ENCODE assay signal across 8 mouse cellular contexts in genomic region chr6:131292276-131292990, GRCm38 (mm10). TPM values are rescaled to one million over a fixed set of nuclear protein-coding genes. Genes with fewer than 3 reads are reported as not detected.
DNase-seq lines count a peak whose midpoint lies in the region; ATAC-seq and TF ChIP-seq lines count a peak whose summit lies in the region.

No protein-coding gene starts in this region.

- ATAC-seq in heart, embryonic 16.5 days (replicated peaks; ENCODE audit: extremely low read depth, insufficient read depth, low FRiP score), result peak; percentile 43; the same call in 1 of the 2 replicates

- no peak for TF ChIP-seq CTCF in heart, adult 2 months (IDR thresholded peaks at IDR 0.05)
- no peak for TF ChIP-seq CTCF in CH12.LX (conservative IDR thresholded peaks at IDR 0.05 in 1 of 2, IDR thresholded peaks at IDR 0.05 in 1 of 2; ENCODE audit: low read depth in 2 of 2, low read length in 2 of 2)
- no peak for TF ChIP-seq CTCF in liver, adult 2 months (IDR thresholded peaks at IDR 0.05; ENCODE audit: low read depth, low read length)

- peaks cover 2% of the 10 kb centered on the region for H3K36me3 ChIP-seq in heart, adult 2 months (ENCODE audit: control insufficient read depth, insufficient read depth, low read length)
- H3K36me3 ChIP-seq in CH12.LX (replicated peaks in 1 of 2; ENCODE audit: control insufficient read depth in 1 of 2, insufficient read depth in 1 of 2, low read length in 1 of 2), result peaks cover 6 to 11% of the 10 kb centered on the region in 2 experiments
- H3K36me3 ChIP-seq in heart, embryonic 16.5 days (ENCODE audit: control insufficient read depth, insufficient read depth), result peaks cover 4% of the 10 kb centered on the region; the same call in 1 of the 2 replicates
- peaks cover 5% of the 10 kb centered on the region for H3K36me3 ChIP-seq in liver, adult 2 months (ENCODE audit: control insufficient read depth, insufficient read depth, low read length)

- dilution Hi-C loops in CH12.LX (cut with MboI; ENCODE audit: extremely low pct_ligation_motif_present, extremely low pct_unique_long_range_greater_than_20kb, low sequenced_read_pairs), result no loop called here

- 11% methylated on average over 10 of the region's 10 CpGs for WGBS in heart, adult 2 months
- WGBS in heart, embryonic 16.5 days, result 14% methylated on average over 10 of the region's 10 CpGs
- 12% methylated on average over 10 of the region's 10 CpGs for WGBS in liver, adult 2 months

- no peak for TF ChIP-seq POLR2A in heart, adult 2 months (IDR thresholded peaks at IDR 0.05; ENCODE audit: insufficient read depth, low read depth, low read length)
- no peak for TF ChIP-seq POLR2A in CH12.LX (IDR thresholded peaks at IDR 0.05; ENCODE audit: low read depth, low read length)
- TF ChIP-seq POLR2A in liver, adult 2 months (IDR thresholded peaks at IDR 0.05; ENCODE audit: extremely low read depth, insufficient read depth, low read length), result no peak

- H3K4me1 ChIP-seq in heart, adult 2 months (ENCODE audit: control insufficient read depth, insufficient read depth, low read length), result no peaks in the 10 kb centered on the region; the same call in 1 of the 2 replicates
- H3K4me1 ChIP-seq in CH12.LX (ENCODE audit: control insufficient read depth in 1 of 2, insufficient read depth in 2 of 2), result peaks cover 3 to 8% of the 10 kb centered on the region in 2 experiments; a peak in 3 of 4 replicates
- peaks cover 6% of the 10 kb centered on the region for H3K4me1 ChIP-seq in heart, embryonic 16.5 days (ENCODE audit: control insufficient read depth, insufficient read depth, low read length)
- peaks cover 5% of the 10 kb centered on the region; the same call in 1 of the 2 replicates for H3K4me1 ChIP-seq in liver, adult 2 months (ENCODE audit: control insufficient read depth, insufficient read depth, low read length)

- peak overlapping the region; percentile 92 for H3K9ac ChIP-seq in heart, adult 2 months (ENCODE audit: low read depth, low read length)
- H3K9ac ChIP-seq in CH12.LX (ENCODE audit: insufficient read depth, low read depth), result peak overlapping the region; percentile 89
- H3K9ac ChIP-seq in heart, embryonic 16.5 days (ENCODE audit: low read length), result peak overlapping the region; percentile 81
- H3K9ac ChIP-seq in liver, adult 2 months (ENCODE audit: low read depth, low read length), result peak overlapping the region; percentile 78

- no peak for DNase-seq in heart, adult 2 months
- no peak for DNase-seq in heart, adult 9 months (ENCODE audit: low spot score in 2 of 2)
- DNase-seq in CH12.LX (ENCODE audit: extremely low read depth), result peak; percentile 15
- peak; percentile 14 for DNase-seq in cerebellum, adult 9-10 months
- DNase-seq in liver, adult 2 months (ENCODE audit: extremely low read depth, low read depth, low spot score), result peak; percentile 9
- peak; percentile 25 for DNase-seq in retina, postnatal 7 days (ENCODE audit: low read depth, low spot score)
- DNase-seq in urinary bladder, postnatal 10 days (ENCODE audit: low spot score), result no peak

- no peaks in the 10 kb centered on the region for H3K79me2 ChIP-seq in heart, adult 2 months (replicated peaks; ENCODE audit: control insufficient read depth, insufficient read depth, low read length)
- H3K79me2 ChIP-seq in CH12.LX (replicated peaks; ENCODE audit: control insufficient read depth, extremely low read depth, insufficient read depth, poor library complexity, severe bottlenecking), result peaks cover 2% of the 10 kb centered on the region; the same call in 1 of the 2 replicates
- H3K79me2 ChIP-seq in liver, adult 2 months (ENCODE audit: control insufficient read depth, insufficient read depth, low read length), result no peaks in the 10 kb centered on the region

- no peaks in the 10 kb centered on the region for H3K9me3 ChIP-seq in CH12.LX (replicated peaks; ENCODE audit: low read length)
- H3K9me3 ChIP-seq in heart, embryonic 16.5 days (replicated peaks; ENCODE audit: control insufficient read depth, low read length), result no peaks in the 10 kb centered on the region

- peak overlapping the region; percentile 66 for H3K27ac ChIP-seq in heart, adult 2 months
- H3K27ac ChIP-seq in CH12.LX (ENCODE audit: insufficient read depth, low read depth), result no peak overlapping the region
- peak overlapping the region; percentile 10; the same call in 1 of the 2 replicates for H3K27ac ChIP-seq in heart, embryonic 16.5 days (ENCODE audit: low read length)
- no peak overlapping the region for H3K27ac ChIP-seq in liver, adult 2 months (replicated peaks; ENCODE audit: insufficient read depth, low read depth, low read length)

- intact Hi-C loops in heart, adult 2 months (cut with DNase I), result loop anchor here (5.0 kb wide), 1 partner anchor 125 kb away; no protein-coding TSS in a partner anchor

- no peaks in the 10 kb centered on the region for H3K27me3 ChIP-seq in heart, adult 2 months (ENCODE audit: control insufficient read depth, insufficient read depth, low read length)
- no peaks in the 10 kb centered on the region for H3K27me3 ChIP-seq in CH12.LX (replicated peaks)
- H3K27me3 ChIP-seq in heart, embryonic 16.5 days (ENCODE audit: control insufficient read depth, insufficient read depth, low read length), result no peaks in the 10 kb centered on the region
- H3K27me3 ChIP-seq in liver, adult 2 months (ENCODE audit: control insufficient read depth, insufficient read depth, low read length), result no peaks in the 10 kb centered on the region

- in situ Hi-C loops in CH12.LX (cut with MboI; ENCODE audit: low pct_ligation_motif_present, low pct_unique_long_range_greater_than_20kb, low sequenced_read_pairs), result no loop called here

- H3K4me2 ChIP-seq in CH12.LX (ENCODE audit: insufficient read depth, low read depth, poor library complexity, severe bottlenecking), result peak overlapping the region; percentile 53
- peak overlapping the region; percentile 61 for H3K4me2 ChIP-seq in heart, embryonic 16.5 days (ENCODE audit: low read depth, low read length)

- H3K4me3 ChIP-seq in heart, adult 2 months, result peak overlapping the region; percentile 55
- peak overlapping the region; percentile 74 to 88 (median 86) for H3K4me3 ChIP-seq in CH12.LX (replicated peaks in 1 of 3; ENCODE audit: low read depth in 2 of 3, low read length in 2 of 3, poor library complexity in 1 of 3)
- peak overlapping the region; percentile 73 for H3K4me3 ChIP-seq in heart, embryonic 16.5 days (ENCODE audit: low read length)
- peak overlapping the region; percentile 76 for H3K4me3 ChIP-seq in liver, adult 2 months (ENCODE audit: insufficient read depth, low read depth, low read length)

- no peak for TF ChIP-seq RAD21 in CH12.LX (IDR thresholded peaks at IDR 0.05; ENCODE audit: low read depth, low read length)

- no peak for TF ChIP-seq EP300 in heart, adult 2 months (IDR thresholded peaks at IDR 0.05; ENCODE audit: insufficient read depth, low read depth, low read length)
- no peak for TF ChIP-seq EP300 in CH12.LX (IDR thresholded peaks at IDR 0.05; ENCODE audit: low read length)

TF ChIP-seq in CH12.LX, 34 proteins besides CTCF, POLR2A, EP300 and RAD21:
- no peak for TF ChIP-seq ZKSCAN1 (IDR thresholded peaks at IDR 0.05; ENCODE audit: borderline replicate concordance, low read depth, low read length)
- TF ChIP-seq CHD1 (IDR thresholded peaks at IDR 0.05; ENCODE audit: low read depth, low read length), result peak; percentile 79; the same call in 1 of the 2 replicates
- TF ChIP-seq USF2 (conservative IDR thresholded peaks at IDR 0.05; ENCODE audit: low read depth, low read length), result no peak
- no peak for TF ChIP-seq HCFC1 (IDR thresholded peaks at IDR 0.05; ENCODE audit: low read depth, low read length)
- no peak for TF ChIP-seq GABPA (IDR thresholded peaks at IDR 0.05; ENCODE audit: insufficient replicate concordance, low read depth, low read length)

RNA-seq across cellular contexts. Expression of gene Magohb, which starts 0.6 kb away (rescaled TPM):
- 10 to 100 TPM in 1 of 2 experiments, 1 to 10 TPM in 1; 7.6 to 10.2 TPM for total RNA-seq in heart, adult 2 months (2021)
- polyA plus RNA-seq in heart, adult 2 months (2012; rRNA removed), result 1.4 and 5.7 TPM in 2 replicates
- 19.6 and 26.0 TPM in 2 replicates for total RNA-seq in CH12.LX (2012; rRNA removed)
- 78.5 and 79.2 TPM in 2 replicates for total RNA-seq in CH12.LX (2014; rRNA removed)
- polyA plus RNA-seq in CH12.LX (2012; ENCODE audit: insufficient read length, low read depth), result 32.2 and 32.8 TPM in 2 replicates
- 29.8 and 34.1 TPM in 2 replicates for polyA plus RNA-seq in heart, embryonic 16.5 days (2015; fragmentation: Nextera tagmentation; extraction: Ambion mirVana)
- 3.0 and 4.5 TPM in 2 replicates for total RNA-seq in liver, adult 2 months (2014; rRNA removed)
- polyA plus RNA-seq in liver, adult 2 months (2012; rRNA removed), result 0.51 and 1.0 TPM in 2 replicates

RNA-seq across cellular contexts. Expression of gene Klra2, which starts 45.3 kb away (rescaled TPM):
- total RNA-seq in heart, adult 2 months (2021), result under 1 TPM; 0.60 to 0.73 TPM
- 0.12 and 0.18 TPM in 2 replicates for polyA plus RNA-seq in heart, adult 2 months (2012; rRNA removed)
- not detected in 2 replicates for total RNA-seq in CH12.LX (2012; rRNA removed)
- not detected in 2 replicates for total RNA-seq in CH12.LX (2014; rRNA removed)
- polyA plus RNA-seq in CH12.LX (2012; ENCODE audit: insufficient read length, low read depth), result not detected in 2 replicates
- 0.25 and 0.29 TPM in 2 replicates for polyA plus RNA-seq in heart, embryonic 16.5 days (2015; fragmentation: Nextera tagmentation; extraction: Ambion mirVana)
- 3.0 and 3.5 TPM in 2 replicates for total RNA-seq in liver, adult 2 months (2014; rRNA removed)
- polyA plus RNA-seq in liver, adult 2 months (2012; rRNA removed), result 0.20 and 0.44 TPM in 2 replicates

Comparison
In these comparisons a context has a peak if more than half of its experiments do, and no peak if none do; other contexts are left out.
1. DNase-seq: peak in CH12.LX (single experiment), cerebellum, adult 9-10 months (single experiment), liver, adult 2 months (single experiment) and retina, postnatal 7 days (single experiment); none in heart, adult 2 months (0 of 2), heart, adult 9 months (0 of 2) and urinary bladder, postnatal 10 days (single experiment).
2. H3K27ac ChIP-seq: peak in heart, adult 2 months (single experiment) and heart, embryonic 16.5 days (single experiment); none in CH12.LX (single experiment) and liver, adult 2 months (single experiment).
3. Peak in every context shown above with its lines, with median percentiles within 50 percentile points of each other: H3K4me3 ChIP-seq and H3K9ac ChIP-seq.